Mouse (Mus musculus) c-Kit-positive CD71-positive TER-119-negative erythroid progenitor cells, embryonic 14.5 days (primary cell): ENCODE results near the gene Rps27l.
A peak's percentile ranks its signal among the peaks of the same experiment; 100 is the strongest.

Experiments used
- DNase-seq: peaks from one replicate; pipeline ENCODE4 v3.0.0-alpha.2; 2013; ENCODE audit warnings: low read depth

The Rps27l gene

GRCm38 (mm10) chr9:66945647-66946641, at the start of gene Rps27l:
TSS of gene Rps27l (plus strand) at chr9:66946086.
- DNase-seq = peak; percentile 92

GRCm38 (mm10) chr9:66896951-66897350, 48.9 kb upstream of the Rps27l start:
- DNase-seq = no peak

- DNase-seq = no peak
Observed at GRCm38 (mm10) chr9:66897851-66898250, 48.0 kb upstream of the Rps27l start.

GRCm38 (mm10) chr9:66899072-66899471, 46.8 kb upstream of the Rps27l start:
- peak; percentile 30 for DNase-seq

GRCm38 (mm10) chr9:66899526-66899925, 46.4 kb upstream of the Rps27l start:
- DNase-seq = no peak

GRCm38 (mm10) chr9:66905990-66906389, 39.9 kb upstream of the Rps27l start:
- no peak for DNase-seq

GRCm38 (mm10) chr9:66907126-66907525, 38.8 kb upstream of the Rps27l start:
- DNase-seq = no peak

- DNase-seq = no peak
Observed at GRCm38 (mm10) chr9:66907746-66908397, 38.0 kb upstream of the Rps27l start.

- DNase-seq = no peak
Observed at GRCm38 (mm10) chr9:66909922-66910321, 36.0 kb upstream of the Rps27l start.

GRCm38 (mm10) chr9:66910677-66911076, 35.2 kb upstream of the Rps27l start:
- no peak for DNase-seq

GRCm38 (mm10) chr9:66912304-66912703, 33.6 kb upstream of the Rps27l start:
- no peak for DNase-seq

GRCm38 (mm10) chr9:66913254-66913934, 32.5 kb upstream of the Rps27l start:
- DNase-seq = peak; percentile 21

- DNase-seq = no peak
Observed at GRCm38 (mm10) chr9:66914540-66914939, 31.3 kb upstream of the Rps27l start.

- no peak for DNase-seq
Observed at GRCm38 (mm10) chr9:66915401-66915800, 30.5 kb upstream of the Rps27l start.

GRCm38 (mm10) chr9:66915869-66916785, 29.8 kb upstream of the Rps27l start:
- peak; percentile 78 for DNase-seq

- peak; percentile 30 for DNase-seq
Observed at GRCm38 (mm10) chr9:66917216-66917891, 28.5 kb upstream of the Rps27l start.

- no peak for DNase-seq
Observed at GRCm38 (mm10) chr9:66917892-66918255, 28.0 kb upstream of the Rps27l start.

- DNase-seq = no peak
Observed at GRCm38 (mm10) chr9:66918672-66919330, 27.1 kb upstream of the Rps27l start.

GRCm38 (mm10) chr9:66919382-66919971, 26.4 kb upstream of the Rps27l start, which contains the start of gene Rab8b:
TSS of gene Rab8b (minus strand) at chr9:66919687.
- peak; percentile 97 for DNase-seq

- DNase-seq = no peak
Observed at GRCm38 (mm10) chr9:66919981-66920380, 25.9 kb upstream of the Rps27l start.
